Mouse (Mus musculus) spleen, postnatal 36 days (tissue): ENCODE measurements around the gene Sfrp5.

Experiments used
- DNase-seq, 2 experiments: peaks; one replicate each; pipeline ENCODE4 v3.0.0; 2022; ENCODE audit warnings: low spot score in 2 of 2, mixed read lengths in 1 of 2

Gene Sfrp5

DNA sequence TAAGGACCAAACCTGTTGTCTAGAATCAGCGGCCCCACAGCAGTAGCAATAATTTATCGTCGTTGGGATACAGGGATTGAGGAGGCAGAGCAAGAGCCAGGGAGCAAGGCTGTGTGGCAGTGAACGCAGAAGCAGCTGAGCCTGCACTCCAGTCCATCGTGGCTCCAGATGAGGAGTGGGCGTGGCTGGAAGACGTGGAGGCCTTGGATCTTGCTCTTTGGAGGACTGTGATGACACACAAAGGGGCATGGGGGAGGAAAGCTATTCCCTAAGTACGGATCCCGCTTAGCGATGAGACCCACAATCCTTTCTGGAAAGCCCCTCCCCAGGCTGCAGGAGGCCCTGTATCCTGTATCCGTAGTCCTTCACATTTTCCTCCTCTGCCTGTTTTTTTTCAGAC lies 4.0 kb downstream of the Sfrp5 start:
- DNase-seq = no peak

DNA sequence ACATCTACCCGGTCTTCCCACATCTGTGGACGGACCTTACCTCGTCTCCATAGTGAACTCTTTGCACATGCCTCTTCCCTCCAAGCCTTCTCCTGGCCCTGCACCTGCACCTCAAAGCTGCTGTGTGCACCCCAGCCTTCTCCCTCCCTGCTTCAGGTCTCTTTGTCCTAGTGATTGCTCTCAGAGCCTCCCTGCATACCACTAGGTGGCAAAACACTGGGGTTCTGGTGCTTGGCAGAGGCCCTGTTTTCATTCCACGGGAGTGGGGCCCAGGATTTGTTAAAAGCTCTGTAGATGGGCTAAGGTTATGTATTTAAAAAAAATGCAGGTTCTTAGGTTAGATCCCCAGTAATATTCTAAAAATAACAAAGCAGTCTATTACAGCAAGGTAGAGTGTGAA lies 5.0 kb downstream of the Sfrp5 start:
- no peak for DNase-seq

DNA sequence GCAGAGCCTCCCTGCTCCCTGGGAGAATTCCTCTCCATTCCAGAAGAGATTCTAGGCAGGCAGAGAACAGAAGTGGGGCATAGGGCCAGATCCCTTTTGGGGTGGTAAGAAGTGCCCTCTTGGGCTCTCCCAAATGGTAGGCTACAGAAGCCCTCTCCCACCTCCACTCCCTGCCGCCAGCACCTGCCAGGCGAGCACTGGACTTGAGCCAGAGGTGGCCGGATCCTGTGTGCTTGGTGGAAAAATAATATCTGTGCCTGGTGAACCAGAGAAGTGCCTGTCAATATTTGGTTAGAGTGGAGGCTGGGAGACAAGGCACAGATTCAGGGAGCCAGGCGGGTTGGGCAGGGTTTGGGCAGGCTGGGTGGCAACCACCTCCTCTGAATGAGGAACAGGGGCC lies 5.7 kb downstream of the Sfrp5 start:
- DNase-seq = no peak

DNA sequence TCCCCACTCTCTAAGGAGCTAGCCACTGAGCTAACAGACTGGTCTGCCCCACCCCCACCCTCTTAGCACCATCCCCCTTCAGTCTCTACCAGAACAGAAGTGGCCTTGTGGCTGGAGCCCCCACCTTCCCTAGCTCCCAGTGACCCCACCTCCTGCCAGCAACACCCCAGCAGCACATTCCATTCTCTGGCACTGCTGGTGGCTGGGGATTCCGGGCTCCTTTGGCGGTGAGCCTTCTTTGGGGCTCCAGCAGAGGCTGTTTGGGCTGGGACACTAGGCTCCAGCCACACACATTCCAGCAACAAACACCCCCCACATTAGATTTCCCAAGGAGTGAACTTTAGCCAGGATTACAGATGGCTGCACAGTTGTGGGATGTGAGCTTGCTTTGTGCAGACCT lies 8.7 kb downstream of the Sfrp5 start:
- no peak for DNase-seq

DNA sequence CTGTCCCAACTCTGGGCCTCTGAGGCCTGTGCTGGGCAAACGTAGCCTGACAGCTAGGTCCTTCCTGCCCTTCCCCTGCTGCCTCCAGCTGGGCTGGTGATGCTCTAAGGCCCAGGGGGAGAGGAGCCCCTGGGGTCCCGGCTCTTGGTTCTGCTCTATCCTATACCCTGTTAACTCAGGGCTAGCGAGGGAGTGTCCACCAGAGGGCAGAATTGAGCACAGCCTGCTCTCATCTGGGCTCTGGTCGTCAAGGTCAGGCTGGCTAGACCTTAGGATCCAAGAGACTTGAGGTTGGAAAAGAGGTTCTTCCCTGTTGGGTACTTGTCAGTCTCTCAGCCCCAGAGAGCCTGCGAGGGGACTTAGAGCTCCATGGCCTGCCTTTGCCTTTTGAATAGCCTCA lies 11.6 kb downstream of the Sfrp5 start:
- DNase-seq = peak in 1 of 2 experiments; percentile 22

DNA sequence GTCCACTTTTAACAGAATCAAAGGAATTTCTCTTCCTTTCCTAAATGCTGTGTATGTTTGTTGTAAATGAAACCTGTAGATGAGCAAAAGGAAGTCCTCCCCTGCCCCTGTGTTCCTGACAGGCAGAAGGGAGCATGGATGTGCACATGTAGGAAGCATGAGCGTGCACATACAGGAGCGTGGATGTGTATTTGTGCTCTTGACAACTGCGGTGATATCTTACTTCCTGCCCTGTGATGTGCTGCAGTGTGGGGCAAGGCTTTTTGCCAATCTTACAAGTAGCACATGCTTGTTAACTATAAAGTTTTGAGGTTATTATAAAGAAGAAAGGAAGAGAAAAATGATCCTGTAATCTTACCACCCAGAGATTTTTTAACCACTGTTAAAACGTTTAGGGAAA lies 12.3 kb downstream of the Sfrp5 start:
- DNase-seq = no peak

DNA sequence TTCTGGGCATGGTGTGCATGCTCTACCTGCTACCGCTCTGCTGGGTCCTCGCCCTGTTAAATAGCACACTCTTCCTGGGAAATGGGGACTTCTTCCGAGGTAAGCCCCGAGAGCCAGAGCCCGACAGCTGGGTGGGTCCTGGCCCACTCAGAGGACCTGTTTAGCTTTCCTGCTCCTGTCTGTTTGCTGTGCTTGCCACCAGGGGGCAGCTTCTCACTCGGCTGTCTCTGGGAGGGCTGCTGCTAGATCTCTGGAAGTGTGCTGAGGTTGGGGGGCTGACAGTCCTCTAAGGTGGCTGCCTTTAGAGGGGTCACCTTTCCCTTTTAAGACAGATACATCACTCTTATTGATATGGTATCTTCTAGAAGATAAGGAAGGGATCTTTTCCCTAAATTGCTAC lies 19.4 kb downstream of the Sfrp5 start:
- DNase-seq = no peak

DNA sequence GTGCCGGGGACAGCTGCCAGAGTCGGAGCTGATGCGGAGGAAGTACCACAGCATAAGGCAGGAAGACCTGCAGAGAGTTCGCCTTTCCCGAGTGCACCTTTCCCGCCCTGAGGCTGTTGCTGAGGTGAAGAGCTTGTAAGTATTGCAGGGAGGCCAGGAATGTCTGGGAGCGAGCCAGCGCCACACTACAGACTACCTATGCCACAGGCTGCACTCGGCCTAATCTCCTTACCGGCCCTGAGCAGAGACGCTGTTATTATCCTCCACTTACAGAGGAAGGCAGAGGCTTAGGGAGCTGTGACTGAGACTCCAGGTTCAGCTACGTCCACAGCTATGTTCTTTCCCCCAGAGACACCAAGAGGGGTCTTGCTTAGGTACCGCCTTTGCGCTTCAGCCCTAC lies 22.7 kb downstream of the Sfrp5 start:
- DNase-seq = no peak

DNA sequence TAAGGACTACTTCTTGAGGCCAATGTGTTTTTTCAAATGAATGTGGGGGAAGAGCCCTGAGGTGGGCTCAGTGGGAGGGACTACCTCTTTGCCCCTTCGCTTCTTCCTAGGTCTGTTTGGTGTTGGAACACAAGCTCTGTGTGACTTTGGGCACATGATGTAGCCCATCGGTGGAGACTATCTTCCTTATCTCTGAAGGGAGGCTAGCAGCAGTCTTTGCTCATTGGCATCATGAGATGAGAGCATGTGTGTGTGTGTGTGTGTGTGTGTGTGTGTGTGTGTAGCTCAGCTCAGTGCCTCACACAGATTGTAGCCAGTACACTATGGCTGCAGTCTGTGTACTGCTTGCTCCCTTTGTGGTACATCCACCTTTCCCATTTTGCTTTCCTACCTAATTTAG lies 24.6 kb downstream of the Sfrp5 start:
- no peak for DNase-seq

DNA sequence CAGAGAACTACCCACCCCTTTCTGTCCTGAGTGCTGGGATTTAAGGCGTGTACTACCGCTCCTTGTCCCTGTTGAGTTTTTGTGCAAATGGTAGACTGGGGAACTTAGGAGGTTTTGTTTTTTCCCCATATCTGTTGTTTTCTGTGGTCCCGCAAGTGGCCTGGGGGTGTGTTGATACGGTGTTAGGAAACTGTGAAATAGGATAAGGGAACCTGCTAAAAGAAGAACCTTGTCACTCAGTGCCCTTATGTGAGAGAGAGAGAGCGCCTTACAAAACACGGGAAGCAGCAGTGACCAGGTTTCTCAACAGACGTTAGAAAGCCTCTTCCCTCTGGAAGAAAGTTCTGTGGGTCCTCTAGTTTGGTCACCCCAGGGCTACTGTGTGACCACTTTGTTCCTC lies 25.2 kb downstream of the Sfrp5 start:
- DNase-seq = peak in 1 of 2 experiments; percentile 16

DNA sequence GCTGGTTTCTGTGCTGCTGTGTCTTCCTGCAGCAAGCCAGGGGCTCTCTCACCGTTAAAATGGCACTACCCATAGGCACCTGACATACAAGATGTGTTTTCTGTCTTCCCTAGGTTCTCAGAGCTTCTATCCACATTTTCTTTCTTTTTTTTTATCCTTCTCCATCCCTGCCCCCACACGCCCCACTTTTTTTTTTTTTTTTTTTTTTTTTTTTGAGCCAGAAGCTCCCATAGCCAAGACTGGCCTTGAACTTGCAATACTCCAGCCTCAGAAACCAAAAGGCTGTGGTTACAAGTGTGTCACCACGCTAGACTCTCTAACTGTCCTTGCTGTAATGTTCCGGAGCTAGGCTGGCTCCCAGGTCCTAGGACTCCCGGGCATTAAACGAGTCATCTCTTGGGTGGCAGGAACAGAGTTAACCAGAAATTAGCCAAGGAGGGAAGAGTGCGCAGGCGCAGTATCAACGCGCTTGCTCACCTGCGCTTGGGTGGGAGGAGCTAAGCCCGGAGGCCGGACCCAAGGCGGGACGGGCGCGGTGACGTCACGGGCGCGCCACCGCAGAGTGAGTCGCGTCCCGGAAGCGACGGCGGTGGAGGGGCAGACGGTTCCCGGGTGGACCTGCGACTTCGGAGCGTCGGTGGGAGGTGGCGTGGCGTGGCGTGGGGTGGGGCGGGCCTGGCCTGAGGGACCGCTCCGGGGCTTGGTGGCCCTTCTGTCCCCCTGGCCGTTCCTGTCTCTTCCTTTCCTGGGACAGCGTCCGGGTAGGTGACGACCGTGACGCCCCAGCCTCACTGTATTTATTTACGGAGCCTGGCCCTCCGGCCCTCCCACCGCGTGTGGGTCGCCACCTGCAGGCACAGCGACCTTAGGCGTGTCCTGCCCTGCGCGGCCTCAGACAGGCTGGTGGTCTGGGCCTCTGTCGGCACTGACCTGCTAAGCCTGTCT lies 31.8 kb downstream of the Sfrp5 start:
- DNase-seq = peak; percentile 94 to 95

DNA sequence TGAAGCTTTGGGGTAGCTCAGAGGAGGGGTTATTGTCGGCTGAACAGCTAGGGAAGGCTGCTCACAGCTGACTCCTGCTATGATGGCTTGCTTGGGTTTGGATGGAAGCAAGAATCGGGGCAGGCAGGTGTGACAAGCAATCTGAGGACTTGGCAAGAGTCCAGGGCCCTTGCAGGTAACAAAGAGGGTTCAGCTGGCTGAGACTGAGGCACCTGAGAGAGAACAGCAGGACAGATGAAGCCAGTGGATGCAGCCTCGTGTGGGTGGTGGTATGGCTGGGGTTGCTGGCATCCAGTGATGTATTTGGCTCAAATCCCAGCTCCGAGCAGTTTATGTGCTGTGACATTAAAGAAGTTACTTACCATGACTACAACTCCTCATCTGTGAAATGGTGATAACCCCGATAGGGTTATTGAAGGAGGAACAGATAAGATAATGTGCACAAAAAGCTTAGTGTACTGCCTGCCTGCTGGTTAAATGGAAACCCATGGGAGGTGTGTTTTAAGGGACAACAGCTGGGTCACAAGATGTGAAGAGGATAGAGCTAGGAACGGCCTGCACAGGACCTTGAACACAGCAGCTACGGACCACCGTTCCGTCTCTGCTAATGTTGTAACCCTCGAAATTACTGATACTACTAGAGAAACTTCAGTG lies 32.6 kb downstream of the Sfrp5 start:
- no peak for DNase-seq

DNA sequence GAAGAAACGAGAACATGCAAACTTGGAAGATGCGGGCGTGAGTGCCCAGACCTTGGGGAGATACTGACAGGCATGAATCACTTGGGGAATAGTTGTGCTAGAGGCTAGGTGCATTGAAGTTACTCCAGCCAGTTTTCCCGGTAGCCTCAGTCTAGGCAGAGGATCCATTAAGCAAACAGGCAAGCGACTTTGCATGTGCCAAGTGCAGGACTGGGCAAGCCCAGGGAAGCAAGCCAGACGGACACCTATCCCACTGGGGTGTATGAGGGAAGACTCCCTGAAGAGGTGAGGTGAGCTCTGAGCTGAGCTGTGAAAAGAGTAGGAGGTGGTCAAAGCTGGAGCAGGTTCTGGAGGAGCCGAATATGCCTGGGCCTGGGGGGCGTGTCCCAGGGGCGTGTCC lies 34.6 kb downstream of the Sfrp5 start:
- no peak for DNase-seq

DNA sequence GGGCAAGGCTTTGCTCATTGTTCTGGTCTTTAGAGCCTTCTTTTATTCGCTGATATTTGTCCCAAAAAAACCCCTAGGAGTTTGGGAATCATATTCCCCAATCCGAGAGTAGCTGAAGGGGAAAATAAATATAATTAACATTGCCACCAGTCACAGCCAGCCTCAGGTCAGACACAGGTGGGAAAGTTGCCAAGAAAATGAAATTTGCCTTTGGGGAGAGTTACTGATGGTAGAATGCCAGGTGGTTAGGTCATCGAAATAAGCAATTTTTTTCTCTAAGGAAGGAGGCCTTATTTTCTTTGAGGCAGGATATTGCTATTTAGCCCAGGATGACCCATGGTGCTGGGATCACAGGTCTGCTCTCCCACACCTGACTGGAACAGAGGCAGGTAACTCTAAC lies 35.3 kb downstream of the Sfrp5 start:
- DNase-seq = no peak

DNA sequence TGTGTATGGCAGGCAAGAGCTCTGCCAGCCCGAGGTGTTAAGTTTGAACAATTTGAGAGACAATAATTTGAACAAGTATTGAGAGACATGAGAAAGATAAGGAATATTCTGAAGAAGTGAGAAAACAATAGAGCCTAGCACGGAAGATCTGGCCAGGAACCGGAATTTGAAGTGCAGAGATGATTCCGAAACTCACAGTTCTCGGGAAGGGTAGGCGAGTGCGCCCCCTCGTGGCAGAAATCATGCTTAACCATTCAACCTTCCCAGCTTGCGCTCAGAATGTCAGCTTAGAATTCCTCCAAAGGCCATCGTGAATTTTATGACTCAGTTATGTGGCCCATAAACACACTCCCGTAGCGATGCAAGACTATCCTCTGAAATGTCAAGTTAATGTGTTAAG lies 35.9 kb downstream of the Sfrp5 start:
- peak; percentile 56 to 79 for DNase-seq

DNA sequence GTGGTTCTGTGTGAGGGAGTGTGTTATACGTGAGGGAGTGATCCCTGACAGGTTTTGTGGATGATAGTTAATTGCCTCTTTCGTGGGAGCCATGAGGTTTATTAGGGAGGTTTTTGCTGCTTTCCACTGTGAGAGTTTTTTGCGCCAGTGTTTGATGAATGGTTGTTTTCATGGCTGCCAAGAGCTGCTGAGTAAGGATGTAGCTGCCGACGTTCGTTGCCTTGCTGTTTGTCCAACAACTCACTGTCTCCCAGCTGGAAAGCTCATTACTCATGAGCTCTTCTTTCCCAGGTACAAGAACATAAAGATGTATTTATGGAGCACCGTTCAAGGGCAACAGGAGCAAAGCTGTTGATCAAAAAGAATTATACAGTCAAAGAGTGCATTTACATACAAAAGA lies 37.9 kb downstream of the Sfrp5 start:
- no peak for DNase-seq

DNA sequence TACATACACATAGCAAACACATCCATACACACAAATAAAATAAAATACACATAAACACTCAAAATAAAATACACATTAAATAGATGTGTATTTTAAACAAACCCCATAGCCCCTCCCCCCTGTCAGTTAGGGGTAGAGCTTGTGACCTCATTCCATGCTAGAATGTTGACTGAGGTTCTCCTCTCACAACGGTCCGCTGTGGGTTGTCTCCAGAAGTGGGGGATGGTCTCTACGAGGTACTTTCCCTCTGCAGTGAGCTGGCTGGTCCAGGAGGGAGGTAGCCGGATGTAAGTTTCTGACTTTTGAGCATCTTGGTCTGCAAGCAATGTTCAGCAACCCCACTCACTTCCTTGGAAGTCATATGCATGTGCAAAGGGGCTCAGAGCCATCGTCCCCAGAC lies 38.3 kb downstream of the Sfrp5 start, which contains the start of gene Zfyve27:
Zfyve27 (plus strand) TSS at position 188 of the 400 bp plus-strand sequence.
- DNase-seq = no peak

DNA sequence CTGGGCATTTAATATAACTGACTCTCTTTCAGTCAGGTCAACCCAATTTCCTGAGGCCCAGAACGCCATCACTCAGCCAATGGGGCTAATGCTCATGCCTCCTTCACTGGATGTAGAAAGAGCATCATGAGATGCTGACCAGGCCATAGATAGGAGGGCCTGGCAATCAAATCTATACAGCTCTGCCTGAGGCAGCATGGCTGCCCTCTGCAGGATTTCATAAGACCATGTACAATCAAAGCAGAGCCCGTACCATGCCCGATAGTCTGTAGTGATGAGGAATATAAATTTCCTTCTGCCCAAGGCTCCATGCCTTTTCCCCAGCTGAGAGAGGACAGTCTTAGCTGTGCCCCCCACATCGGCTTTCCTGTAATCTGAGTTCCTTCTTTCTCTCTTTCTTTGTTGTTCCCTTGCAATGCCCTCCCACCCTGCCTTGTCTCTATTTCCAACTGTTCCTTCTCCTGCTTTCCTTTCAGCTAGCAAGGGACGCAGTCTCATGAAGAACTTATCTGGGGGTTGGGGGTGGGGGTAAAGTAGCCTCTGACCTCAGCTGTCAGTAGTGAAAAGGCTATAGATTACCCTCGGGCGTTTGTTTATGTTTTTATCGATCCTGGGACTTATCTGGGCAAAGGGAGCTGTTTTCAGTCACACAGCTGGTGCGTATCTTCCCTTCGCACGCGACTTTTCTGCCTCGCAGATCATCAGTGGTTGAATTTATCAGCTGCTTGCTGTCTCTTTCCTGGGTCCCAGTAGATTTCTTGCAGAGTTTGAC lies 43.6 kb downstream of the Sfrp5 start:
- DNase-seq = no peak

DNA sequence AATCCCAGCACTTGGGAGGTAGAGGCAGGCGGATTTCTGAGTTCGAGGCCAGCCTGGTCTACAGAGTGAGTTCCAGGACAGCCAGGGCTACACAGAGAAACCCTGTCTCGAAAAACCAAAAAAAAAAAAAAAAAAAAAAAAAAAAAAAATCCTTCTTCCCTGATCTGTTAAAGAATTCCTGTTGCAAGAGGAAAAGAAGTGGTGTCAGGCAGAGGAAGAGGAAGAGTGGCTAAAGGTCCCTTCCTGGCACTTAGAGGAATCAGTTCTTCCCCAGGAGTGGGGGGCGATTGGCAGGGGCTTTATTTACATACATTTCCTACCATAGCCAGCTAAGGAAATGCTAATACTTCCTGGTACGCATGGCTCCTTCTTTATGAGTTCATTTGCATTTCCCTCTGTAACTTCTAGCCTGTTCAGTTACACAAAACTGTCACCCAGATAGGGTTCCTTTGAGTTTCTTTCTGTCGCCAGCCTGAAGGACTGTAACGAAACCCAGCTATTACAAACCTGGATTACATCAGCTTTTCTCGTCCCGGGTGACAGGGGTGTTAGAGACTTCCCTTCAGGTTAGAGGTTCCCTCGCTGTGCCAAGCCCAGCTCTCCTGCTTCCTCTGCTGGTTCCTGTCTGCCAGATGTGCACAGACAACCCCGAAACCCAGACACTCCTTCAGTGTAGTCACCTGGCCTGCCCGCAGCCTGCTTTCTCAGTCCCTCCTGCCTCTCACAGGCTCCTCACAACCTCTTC lies 44.4 kb downstream of the Sfrp5 start:
- DNase-seq = no peak

DNA sequence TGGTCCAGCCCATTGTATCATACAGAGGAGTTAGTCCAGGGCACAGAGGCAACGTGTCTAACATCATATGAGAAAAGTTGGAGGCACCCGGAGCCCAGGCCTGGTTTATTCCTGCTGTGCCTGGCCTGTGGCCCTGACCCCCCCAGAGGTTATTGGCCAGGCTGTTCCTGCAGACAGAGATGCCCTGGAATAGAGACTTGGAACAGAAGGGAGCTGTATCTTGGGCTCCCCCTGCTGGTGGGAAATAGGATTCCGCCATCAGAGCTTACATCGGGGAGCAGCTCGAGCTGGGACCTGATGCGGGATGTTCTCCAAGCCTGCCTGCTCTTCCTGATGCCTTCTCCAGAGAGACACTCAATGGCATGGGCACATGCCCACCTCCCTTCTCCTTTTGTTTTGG lies 50.1 kb downstream of the Sfrp5 start:
- peak; percentile 39 to 60 for DNase-seq

DNA sequence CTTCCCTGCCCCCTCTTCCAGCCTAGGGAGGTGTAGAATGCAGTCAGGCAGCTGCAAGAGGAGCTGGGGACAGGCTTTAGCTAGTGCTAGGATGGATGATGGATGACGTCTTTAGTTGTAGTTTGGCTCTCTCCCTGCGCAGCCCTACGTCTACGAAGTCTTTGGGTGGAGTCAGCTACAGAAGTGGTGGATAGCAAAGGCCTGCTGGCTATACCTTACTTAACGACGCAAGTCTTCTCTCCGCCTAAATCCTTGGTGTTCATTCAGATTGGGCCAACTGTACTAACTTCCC lies 53.5 kb downstream of the Sfrp5 start:
- no peak for DNase-seq
